Mouse (Mus musculus): ENCODE measurements around the gene Dpp6. TPM values are rescaled to one million over a fixed set of nuclear protein-coding genes. Genes with fewer than 3 reads are reported as not detected.
A peak's percentile ranks its signal among the peaks of the same experiment; 100 is the strongest.

Dpp6 gene
- polyA plus RNA-seq, 1 experiment from 2014 or later = 21.4 TPM

DNA sequence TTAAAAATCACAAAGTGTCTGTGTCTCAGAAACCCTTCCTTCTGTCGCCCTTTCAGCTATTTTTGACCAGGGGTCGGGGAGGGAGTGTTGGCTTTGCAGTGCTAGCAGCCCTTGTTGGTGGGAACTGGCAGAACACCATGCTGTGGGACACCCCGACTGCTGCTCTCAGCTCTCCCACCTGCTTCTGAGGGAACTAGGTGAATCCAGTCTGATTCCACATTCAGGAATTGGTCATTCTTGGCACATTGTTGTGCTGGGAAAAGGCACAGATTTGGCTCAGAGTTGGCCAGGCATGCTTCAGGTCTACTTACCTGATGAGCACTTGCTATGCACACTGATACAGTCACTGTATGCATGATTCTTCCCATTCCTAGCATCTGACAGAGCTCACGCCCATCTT, 454.3 kb downstream of the Dpp6 start:
- no peak overlapping the region for H3K4me3 ChIP-seq
- no peaks in the 10 kb centered on the region for H3K4me1 ChIP-seq
- H3K36me3 ChIP-seq = no peaks in the 10 kb centered on the region
- H3K27me3 ChIP-seq = no peaks in the 10 kb centered on the region
- H3K9ac ChIP-seq (replicated peaks) = no peak overlapping the region
- H3K4me2 ChIP-seq (replicated peaks) = no peak overlapping the region
- H3K9me3 ChIP-seq = no peaks in the 10 kb centered on the region
- 85% methylated on average over 4 of the region's 4 CpGs for WGBS
- no peak for ATAC-seq (ENCODE audit: low FRiP score, low read depth)
- H3K27ac ChIP-seq (replicated peaks) = no peak overlapping the region

DNA sequence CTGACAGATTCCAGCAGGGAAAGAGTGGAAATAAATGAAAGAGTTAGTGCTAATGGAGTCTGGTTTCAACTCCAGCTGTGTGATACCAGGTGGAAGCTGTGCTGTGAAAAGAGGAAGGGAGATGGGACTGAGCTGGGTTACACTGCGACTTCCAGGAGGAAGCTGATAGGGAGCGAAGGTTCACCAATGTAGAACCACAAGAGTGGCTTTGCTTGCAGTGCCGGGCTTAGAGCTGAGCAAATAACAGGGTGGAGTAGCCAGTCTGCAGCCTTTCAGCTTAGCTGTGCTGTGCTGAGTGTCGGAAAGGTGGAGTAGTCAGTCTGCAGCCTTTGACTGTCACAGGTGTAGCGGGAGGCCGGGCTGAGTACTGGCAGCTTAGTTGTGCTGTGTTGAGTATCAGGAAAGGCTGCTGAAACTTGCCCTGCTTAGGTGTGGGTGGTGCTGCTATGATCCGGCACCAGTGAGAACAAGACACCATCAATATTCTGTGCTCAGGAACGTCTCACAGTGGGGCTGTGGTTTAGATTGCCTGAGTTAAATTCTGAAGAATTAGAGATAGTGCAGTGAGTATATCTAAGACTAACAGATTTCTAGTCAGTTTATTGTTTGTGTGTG, 457.9 kb downstream of the Dpp6 start:
- no peak for ATAC-seq (ENCODE audit: low FRiP score, low read depth)
- H3K4me1 ChIP-seq = no peaks in the 10 kb centered on the region
- 59% methylated on average over 8 of the region's 8 CpGs for WGBS

DNA sequence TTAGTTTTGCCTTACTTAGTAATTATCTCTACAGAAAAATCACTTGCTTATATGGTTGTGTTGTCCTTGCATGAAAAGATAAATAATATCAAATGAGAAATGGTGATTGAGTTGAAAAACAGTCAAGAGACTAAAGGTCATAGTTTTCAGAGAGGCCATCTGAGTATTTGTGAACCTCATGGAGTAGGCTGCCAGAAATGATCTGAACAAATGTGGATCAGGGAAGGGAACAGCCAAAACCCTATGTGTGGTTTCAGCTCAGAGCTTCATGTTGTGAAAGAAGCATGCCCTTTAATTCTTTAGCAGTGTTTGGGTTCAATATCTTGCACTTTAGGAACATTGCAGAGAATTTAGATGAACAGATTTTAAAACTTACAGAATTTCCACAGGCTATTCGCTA, 458.9 kb downstream of the Dpp6 start:
- Histone ChIP-seq H3K4me1 (no peaks in the 10 kb centered on the region), H3K4me3 (no peak overlapping the region), H3K9me3 (no peaks in the 10 kb centered on the region), H3K36me3 (no peaks in the 10 kb centered on the region), H3K4me2 (replicated peaks) (no peak overlapping the region), H3K27ac (replicated peaks) (no peak overlapping the region), H3K9ac (replicated peaks) (no peak overlapping the region), H3K27me3 (no peaks in the 10 kb centered on the region)
- 95% methylated on average over 1 of the region's 1 CpGs for WGBS
- ATAC-seq (ENCODE audit: low FRiP score, low read depth) = no peak

More for the DNA sequence above, 457.9 kb downstream of the Dpp6 start:
- Histone ChIP-seq H3K27ac (replicated peaks) (no peak overlapping the region), H3K36me3 (no peaks in the 10 kb centered on the region), H3K9ac (replicated peaks) (no peak overlapping the region), H3K4me2 (replicated peaks) (no peak overlapping the region), H3K4me3 (no peak overlapping the region), H3K9me3 (no peaks in the 10 kb centered on the region), H3K27me3 (no peaks in the 10 kb centered on the region)

DNA sequence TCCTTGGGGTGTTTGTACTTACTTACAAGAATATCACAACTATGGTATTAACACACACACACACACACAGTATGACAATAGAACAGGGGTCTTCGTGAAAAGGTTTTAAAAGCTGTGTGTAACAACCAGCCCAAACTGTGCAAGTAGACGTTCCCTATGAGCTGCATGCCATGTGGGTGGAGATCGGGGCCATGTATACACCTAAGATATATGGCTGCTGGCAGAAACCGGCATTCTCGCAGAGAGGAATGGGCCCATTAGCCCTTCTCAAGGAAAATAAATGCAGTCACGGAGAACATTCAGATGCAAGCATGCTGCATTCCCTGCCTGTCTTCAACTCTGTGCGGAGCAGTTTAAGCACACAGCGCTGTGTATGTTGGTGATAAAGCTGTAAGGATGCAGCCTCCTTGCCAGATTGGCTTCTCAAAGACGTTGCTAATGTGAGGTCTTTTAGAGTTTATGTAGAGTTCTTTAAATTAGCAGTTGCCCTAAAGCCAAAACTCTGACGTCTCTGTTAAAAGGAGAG, 461.2 kb downstream of the Dpp6 start:
- no peak overlapping the region for H3K4me3 ChIP-seq
- no peak overlapping the region for H3K27ac ChIP-seq (replicated peaks)
- H3K27me3 ChIP-seq = no peaks in the 10 kb centered on the region
- no peak for ATAC-seq (ENCODE audit: low FRiP score, low read depth)
- no peaks in the 10 kb centered on the region for H3K4me1 ChIP-seq
- no peak overlapping the region for H3K4me2 ChIP-seq (replicated peaks)
- no peak overlapping the region for H3K9ac ChIP-seq (replicated peaks)
- 84% methylated on average over 10 of the region's 10 CpGs for WGBS
- H3K36me3 ChIP-seq = no peaks in the 10 kb centered on the region
- H3K9me3 ChIP-seq = no peaks in the 10 kb centered on the region

DNA sequence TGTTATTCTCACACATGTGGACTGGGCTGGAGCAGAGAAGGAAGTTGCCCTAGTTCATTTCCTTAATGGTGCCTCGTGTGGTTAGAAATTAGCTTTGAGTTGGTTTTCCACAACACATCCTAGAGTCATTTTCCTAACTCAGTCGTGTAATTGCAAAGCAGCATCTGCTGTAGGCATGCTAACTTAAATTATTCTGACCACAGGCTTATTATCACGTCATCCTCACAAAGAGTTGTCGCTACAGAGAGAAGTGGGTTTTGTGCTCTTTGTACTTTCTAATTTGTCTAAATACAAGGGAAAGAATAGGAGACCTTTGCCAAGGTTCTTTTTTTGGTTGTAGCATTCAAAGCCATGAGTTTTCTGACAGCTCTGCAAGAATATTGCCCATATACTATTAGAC, 469.9 kb downstream of the Dpp6 start:
- no peak for ATAC-seq (ENCODE audit: low FRiP score, low read depth)
- 62% methylated on average over 4 of the region's 4 CpGs for WGBS
- no peak overlapping the region for H3K4me2 ChIP-seq (replicated peaks)
- no peaks in the 10 kb centered on the region for H3K27me3 ChIP-seq
- no peak overlapping the region for H3K4me3 ChIP-seq
- no peak overlapping the region for H3K9ac ChIP-seq (replicated peaks)
- 0 out of 2 replicates have a peak, but pooled peaks cover 3% of the 10 kb centered on the region for H3K4me1 ChIP-seq
- H3K27ac ChIP-seq (replicated peaks) = no peak overlapping the region
- H3K9me3 ChIP-seq = no peaks in the 10 kb centered on the region
- no peaks in the 10 kb centered on the region for H3K36me3 ChIP-seq

DNA sequence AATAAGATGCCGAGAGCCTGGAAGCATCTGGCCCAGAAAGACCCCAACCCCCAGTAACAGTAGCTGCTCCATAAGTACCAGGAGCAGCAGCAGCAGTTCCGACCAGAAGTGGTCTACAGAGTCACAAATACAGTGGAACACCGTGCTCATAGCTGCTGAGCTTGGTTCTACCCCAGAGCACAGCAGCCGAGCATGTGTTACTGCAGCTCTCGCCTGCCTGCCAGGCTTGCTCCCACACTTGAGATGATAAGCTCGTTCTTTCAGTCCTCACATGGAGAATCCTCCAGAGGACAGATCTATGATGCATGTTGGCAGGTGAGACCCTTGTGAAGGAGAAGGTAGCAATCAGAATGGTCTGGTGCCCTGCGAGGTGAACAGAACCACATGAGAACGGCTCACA, 474.4 kb downstream of the Dpp6 start:
- 88% methylated on average over 8 of the region's 8 CpGs for WGBS
- no peaks in the 10 kb centered on the region for H3K9me3 ChIP-seq
- ATAC-seq (ENCODE audit: low FRiP score, low read depth) = no peak
- H3K4me1 ChIP-seq = 0 out of 2 replicates have a peak, but pooled peaks cover 3% of the 10 kb centered on the region
- no peak overlapping the region for H3K9ac ChIP-seq (replicated peaks)
- no peak overlapping the region for H3K4me2 ChIP-seq (replicated peaks)
- no peak overlapping the region for H3K27ac ChIP-seq (replicated peaks)
- no peaks in the 10 kb centered on the region for H3K36me3 ChIP-seq
- no peaks in the 10 kb centered on the region for H3K27me3 ChIP-seq
- no peak overlapping the region for H3K4me3 ChIP-seq

DNA sequence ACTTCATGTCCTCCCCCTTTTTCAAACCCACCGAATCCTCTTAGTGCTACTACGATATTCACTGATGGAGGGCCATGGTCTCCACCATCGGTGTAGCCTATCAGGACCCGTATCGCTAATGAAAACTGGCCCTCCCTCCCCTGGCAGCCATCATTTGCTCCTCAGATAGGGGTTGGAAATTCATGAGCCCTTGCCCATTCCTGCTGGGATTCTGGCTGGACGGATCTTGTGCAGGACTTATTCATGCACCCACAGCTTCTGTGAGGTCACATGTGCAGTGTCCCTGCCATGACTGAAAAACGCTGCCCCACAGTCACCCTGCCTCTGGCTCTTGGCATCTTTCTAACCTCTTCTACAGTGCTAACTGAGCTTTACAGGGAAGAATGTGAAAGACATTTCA, 475.2 kb downstream of the Dpp6 start:
- ATAC-seq (ENCODE audit: low FRiP score, low read depth) = no peak
- no peak overlapping the region for H3K4me2 ChIP-seq (replicated peaks)
- no peaks in the 10 kb centered on the region for H3K27me3 ChIP-seq
- H3K4me1 ChIP-seq = no peaks in the 10 kb centered on the region
- H3K4me3 ChIP-seq = no peak overlapping the region
- no peak overlapping the region for H3K27ac ChIP-seq (replicated peaks)
- no peaks in the 10 kb centered on the region for H3K9me3 ChIP-seq
- no peak overlapping the region for H3K9ac ChIP-seq (replicated peaks)
- 91% methylated on average over 7 of the region's 7 CpGs for WGBS
- H3K36me3 ChIP-seq = no peaks in the 10 kb centered on the region

DNA sequence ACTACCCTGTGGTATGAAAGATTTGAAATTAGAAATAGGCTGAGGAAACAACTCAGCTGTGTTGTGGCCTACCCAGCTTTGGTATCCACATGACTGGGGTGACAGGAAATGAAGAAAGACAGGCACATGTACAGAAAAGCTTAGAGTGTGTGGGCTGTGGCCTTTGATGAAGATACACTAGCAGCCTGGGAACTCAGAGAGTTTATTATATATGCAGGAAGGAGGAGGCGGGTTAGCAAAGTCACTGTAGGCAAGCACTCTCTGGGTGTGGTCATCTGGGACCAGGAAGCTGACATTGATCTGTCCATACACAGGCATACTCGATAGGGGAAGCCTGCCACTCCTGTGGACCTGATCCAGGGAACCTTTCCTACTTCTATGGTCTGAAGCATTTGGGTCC, 487.1 kb downstream of the Dpp6 start:
- Histone ChIP-seq H3K27ac (replicated peaks) (no peak overlapping the region), H3K36me3 (no peaks in the 10 kb centered on the region), H3K4me1 (peaks cover 4% of the 10 kb centered on the region; the same call in 1 of the 2 replicates), H3K9me3 (no peaks in the 10 kb centered on the region), H3K4me2 (replicated peaks) (no peak overlapping the region), H3K9ac (replicated peaks) (no peak overlapping the region), H3K27me3 (no peaks in the 10 kb centered on the region), H3K4me3 (no peak overlapping the region)
- no peak for ATAC-seq (ENCODE audit: low FRiP score, low read depth)
- 80% methylated on average over 2 of the region's 2 CpGs for WGBS

DNA sequence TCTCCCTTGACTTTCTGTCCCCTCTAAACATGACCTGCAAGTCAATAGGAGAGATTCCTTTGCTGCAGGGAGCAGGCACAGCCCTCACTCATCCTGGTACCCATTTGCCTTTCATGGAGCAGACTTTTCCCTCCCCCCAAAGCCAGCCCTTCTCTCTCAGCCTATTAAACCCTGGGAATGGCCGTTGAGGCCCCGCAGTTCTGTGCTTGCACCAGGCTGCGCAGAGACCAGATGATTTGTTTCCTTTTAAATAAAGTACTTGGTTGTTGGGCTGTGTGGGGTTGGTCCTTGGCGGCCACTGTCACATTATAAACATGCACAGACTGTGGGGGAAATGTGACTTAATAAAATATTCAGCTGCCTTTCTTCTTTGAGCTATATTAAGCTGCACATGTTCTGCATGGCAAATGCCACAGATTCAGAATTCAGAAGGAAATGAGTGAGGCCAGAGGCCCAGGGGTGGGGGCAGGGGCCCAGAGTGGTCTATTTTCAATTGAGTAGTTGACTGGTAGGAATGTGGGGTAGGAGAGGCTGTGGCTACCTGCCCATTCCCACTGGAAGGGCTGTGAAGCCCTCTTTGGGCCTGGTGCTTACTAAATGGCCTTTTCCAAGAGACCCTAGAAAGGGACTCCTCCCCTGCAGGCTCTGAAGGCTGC, 489.6 kb downstream of the Dpp6 start:
- no peaks in the 10 kb centered on the region for H3K9me3 ChIP-seq
- no peak overlapping the region for H3K27ac ChIP-seq (replicated peaks)
- 63% methylated on average over 4 of the region's 4 CpGs for WGBS
- H3K36me3 ChIP-seq = no peaks in the 10 kb centered on the region
- H3K4me2 ChIP-seq (replicated peaks) = no peak overlapping the region
- no peaks in the 10 kb centered on the region for H3K27me3 ChIP-seq
- H3K4me1 ChIP-seq = peaks cover 4% of the 10 kb centered on the region; the same call in 1 of the 2 replicates
- peak; percentile 60; the same call in 1 of the 2 replicates for ATAC-seq (ENCODE audit: low FRiP score, low read depth)
- no peak overlapping the region for H3K4me3 ChIP-seq
- no peak overlapping the region for H3K9ac ChIP-seq (replicated peaks)

DNA sequence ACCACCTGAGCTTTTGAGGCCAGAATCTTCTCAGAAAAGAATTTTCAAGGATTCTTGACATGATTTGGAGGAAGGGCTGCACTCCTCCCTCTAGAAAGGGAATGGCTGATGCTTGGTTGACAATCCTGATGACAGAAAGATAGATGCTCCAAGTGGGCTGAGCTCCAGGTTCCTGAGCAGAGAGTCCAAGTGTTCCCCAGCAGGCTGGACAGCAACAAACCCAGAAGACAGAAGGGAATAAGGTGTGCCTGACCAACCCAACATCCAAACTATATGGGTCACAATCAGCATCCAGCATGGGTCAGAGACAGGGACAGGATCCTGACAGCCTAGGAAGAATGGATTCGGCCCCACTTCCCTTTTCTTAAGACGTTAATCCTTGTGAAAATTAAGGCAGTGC, 493.2 kb downstream of the Dpp6 start:
- H3K4me2 ChIP-seq (replicated peaks) = no peak overlapping the region
- WGBS = 80% methylated on average over 2 of the region's 2 CpGs
- no peaks in the 10 kb centered on the region for H3K9me3 ChIP-seq
- H3K27me3 ChIP-seq = no peaks in the 10 kb centered on the region
- peaks cover 4% of the 10 kb centered on the region; the same call in 1 of the 2 replicates for H3K4me1 ChIP-seq
- no peak overlapping the region for H3K4me3 ChIP-seq
- ATAC-seq (ENCODE audit: low FRiP score, low read depth) = no peak
- H3K27ac ChIP-seq (replicated peaks) = no peak overlapping the region
- H3K9ac ChIP-seq (replicated peaks) = no peak overlapping the region
- H3K36me3 ChIP-seq = no peaks in the 10 kb centered on the region

DNA sequence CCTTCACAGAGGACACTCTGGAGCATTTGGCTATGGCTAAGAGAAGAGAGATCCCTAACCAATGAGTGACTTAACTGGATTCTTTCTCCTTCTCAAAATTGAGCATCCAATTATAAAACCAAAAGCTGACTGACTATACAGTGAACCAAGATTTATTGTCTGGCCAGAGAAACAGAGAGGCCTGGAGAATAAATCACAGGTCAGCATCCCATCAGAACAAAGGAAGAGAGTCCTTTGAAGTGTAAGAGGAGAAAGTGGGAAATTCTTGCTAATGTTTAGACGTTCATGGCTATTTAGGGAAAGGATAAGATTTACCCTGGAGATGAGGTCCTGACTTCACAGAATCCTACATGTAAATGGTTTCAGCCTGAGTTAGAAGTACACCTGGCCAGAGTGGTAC, 499.7 kb downstream of the Dpp6 start:
- no peak overlapping the region for H3K4me2 ChIP-seq (replicated peaks)
- no peak overlapping the region for H3K27ac ChIP-seq (replicated peaks)
- H3K9ac ChIP-seq (replicated peaks) = no peak overlapping the region
- no peaks in the 10 kb centered on the region for H3K4me1 ChIP-seq
- no peaks in the 10 kb centered on the region for H3K36me3 ChIP-seq
- H3K9me3 ChIP-seq = no peaks in the 10 kb centered on the region
- no peak for ATAC-seq (ENCODE audit: low FRiP score, low read depth)
- H3K27me3 ChIP-seq = no peaks in the 10 kb centered on the region
- H3K4me3 ChIP-seq = no peak overlapping the region
- WGBS = 60% methylated on average over 1 of the region's 1 CpGs

DNA sequence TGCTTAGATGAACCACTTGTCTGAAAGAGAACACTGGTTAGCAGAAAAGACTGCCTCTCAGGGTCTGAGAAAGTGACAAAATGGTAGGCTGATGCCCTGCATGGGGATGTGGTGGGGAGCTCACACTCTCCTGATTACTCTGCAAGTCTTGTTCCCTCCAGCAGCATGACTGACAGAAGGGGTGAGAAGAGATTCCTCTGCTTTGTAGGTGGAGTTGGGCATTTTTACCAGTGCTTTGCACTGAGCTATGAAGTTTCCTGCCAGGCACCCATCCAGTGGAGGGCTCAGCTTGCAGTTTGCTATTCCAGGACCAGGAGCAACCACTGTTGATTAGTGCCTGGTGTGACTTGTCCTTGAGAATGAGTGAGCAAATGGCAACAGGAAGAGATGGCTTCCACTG, 500.3 kb downstream of the Dpp6 start:
- Histone ChIP-seq H3K27ac (replicated peaks) (no peak overlapping the region), H3K27me3 (no peaks in the 10 kb centered on the region), H3K36me3 (no peaks in the 10 kb centered on the region), H3K4me3 (no peak overlapping the region), H3K9me3 (no peaks in the 10 kb centered on the region), H3K4me2 (replicated peaks) (no peak overlapping the region), H3K4me1 (no peaks in the 10 kb centered on the region), H3K9ac (replicated peaks) (no peak overlapping the region)
- no peak for ATAC-seq (ENCODE audit: low FRiP score, low read depth)

Data from midbrain, embryonic 12.5 days (tissue).